Mouse (Mus musculus): Measurements from ENCODE around the gene Hspb1.

Hspb1 gene

DNA sequence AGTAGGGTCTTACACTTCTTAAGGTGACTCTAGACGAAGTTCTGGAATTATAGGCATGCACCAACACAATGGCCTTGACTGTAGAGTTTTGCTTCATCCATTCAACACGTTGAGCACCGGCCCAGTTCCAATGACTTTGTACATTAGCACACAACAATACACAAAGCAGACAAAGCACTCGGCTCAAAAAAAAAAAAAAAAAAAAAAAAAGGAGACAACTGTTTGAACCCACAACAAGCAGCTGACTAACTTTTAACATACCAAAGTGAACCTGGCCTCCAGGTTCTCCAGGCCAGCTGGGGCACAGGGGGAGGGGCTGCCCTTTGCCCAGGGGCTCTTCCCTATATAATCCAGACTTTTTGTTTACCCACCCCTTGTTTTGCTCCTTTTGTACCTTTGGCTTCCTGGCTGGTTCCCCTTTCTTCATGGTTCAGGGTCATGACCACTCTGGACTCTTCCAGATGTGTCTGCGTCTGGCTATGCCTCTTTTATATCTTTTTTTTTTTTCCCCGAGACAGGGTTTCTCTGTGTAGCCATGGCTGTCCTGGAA is 48.0 kb downstream of the Hspb1 start:
- no peak for ATAC-seq (ENCODE audit: insufficient number of reproducible peaks, low FRiP score, low TSS enrichment)

Measured in cerebellum, adult (tissue).